Mouse (Mus musculus): ENCODE measurements around the gene Grm4. TPM values are rescaled to one million over a fixed set of nuclear protein-coding genes. Genes with fewer than 3 reads are reported as not detected.

Grm4 gene
- polyA plus RNA-seq, 1 experiment = not detected

GRCm38 (mm10) chr17:27459241-27459640 is 62.0 kb downstream of the Grm4 start:
- Histone ChIP-seq H3K36me3 (ENCODE audit: control insufficient read depth, insufficient read depth) (no peaks in the 10 kb centered on the region), H3K27me3 (ENCODE audit: control insufficient read depth, insufficient read depth, insufficient read length) (peaks cover 70% of the 10 kb centered on the region)
- TF ChIP-seq MAX (IDR thresholded peaks at IDR 0.05; ENCODE audit: low read depth) = no peak
- no peak for TF ChIP-seq POLR2AphosphoS2 (IDR thresholded peaks at IDR 0.05; ENCODE audit: insufficient read length, low read depth)

GRCm38 (mm10) chr17:27457863-27458494 is 63.2 kb downstream of the Grm4 start:
- no peaks in the 10 kb centered on the region for H3K79me2 ChIP-seq (ENCODE audit: control insufficient read depth, insufficient read depth)
- TF ChIP-seq USF1 (IDR thresholded peaks at IDR 0.05; ENCODE audit: low read depth) = no peak
- no peak for TF ChIP-seq MAX (IDR thresholded peaks at IDR 0.05; ENCODE audit: low read depth)
- no peak for TF ChIP-seq E2F4 (IDR thresholded peaks at IDR 0.05; ENCODE audit: insufficient read depth)
- TF ChIP-seq POLR2AphosphoS2 (IDR thresholded peaks at IDR 0.05; ENCODE audit: insufficient read length, low read depth) = no peak
- TF ChIP-seq SRF (IDR thresholded peaks at IDR 0.05; ENCODE audit: control insufficient read depth, insufficient read length, low read depth) = no peak
- no peak for TF ChIP-seq POLR2A (IDR thresholded peaks at IDR 0.05; ENCODE audit: insufficient read length, low read depth)
- no peak for TF ChIP-seq MYOG (IDR thresholded peaks at IDR 0.05; ENCODE audit: control insufficient read depth in 1 of 3, insufficient read depth in 1 of 3, insufficient read length in 2 of 3, low read depth in 2 of 3)
- TF ChIP-seq CEBPB (IDR thresholded peaks at IDR 0.05; ENCODE audit: insufficient read depth, poor library complexity, severe bottlenecking) = no peak
- no peaks in the 10 kb centered on the region for H3K36me3 ChIP-seq (ENCODE audit: control insufficient read depth, insufficient read depth)
- peaks cover 70% of the 10 kb centered on the region for H3K27me3 ChIP-seq (ENCODE audit: control insufficient read depth, insufficient read depth, insufficient read length)
- no peak overlapping the region for H3K4me3 ChIP-seq
- H3ac ChIP-seq (ENCODE audit: control insufficient read depth, insufficient read length) = no peak overlapping the region
- H3K4me2 ChIP-seq (ENCODE audit: low read depth) = no peak overlapping the region

More at GRCm38 (mm10) chr17:27459241-27459640, 62.0 kb downstream of the Grm4 start:
- H3K4me2 ChIP-seq (ENCODE audit: low read depth) = no peak overlapping the region
- H3ac ChIP-seq (ENCODE audit: control insufficient read depth, insufficient read length) = no peak overlapping the region
- H3K79me2 ChIP-seq (ENCODE audit: control insufficient read depth, insufficient read depth) = no peaks in the 10 kb centered on the region
- H3K4me3 ChIP-seq = no peak overlapping the region

- Histone ChIP-seq H3K79me2 (ENCODE audit: control insufficient read depth, insufficient read depth) (no peaks in the 10 kb centered on the region), H3K36me3 (ENCODE audit: control insufficient read depth, insufficient read depth) (no peaks in the 10 kb centered on the region), H3ac (ENCODE audit: control insufficient read depth, insufficient read length) (no peak overlapping the region), H3K4me3 (no peak overlapping the region), H3K27me3 (ENCODE audit: control insufficient read depth, insufficient read depth, insufficient read length) (peaks cover 78% of the 10 kb centered on the region), H3K4me2 (ENCODE audit: low read depth) (no peak overlapping the region)
- TF ChIP-seq TCF3 (IDR thresholded peaks at IDR 0.05; ENCODE audit: insufficient read length, low read depth) (no peak), SRF (IDR thresholded peaks at IDR 0.05; ENCODE audit: control insufficient read depth, insufficient read length, low read depth) (no peak), POLR2AphosphoS2 (IDR thresholded peaks at IDR 0.05; ENCODE audit: insufficient read length, low read depth) (no peak), MYOD1 (IDR thresholded peaks at IDR 0.05; ENCODE audit: control insufficient read depth in 1 of 3, insufficient read length in 2 of 3, low read depth in 2 of 3) (no peak), MYOG (IDR thresholded peaks at IDR 0.05; ENCODE audit: control insufficient read depth in 1 of 3, insufficient read depth in 1 of 3, insufficient read length in 2 of 3, low read depth in 2 of 3) (no peak)
These were observed 64.1 kb downstream of the Grm4 start for GRCm38 (mm10) chr17:27457038-27457577.

- TF ChIP-seq SRF (IDR thresholded peaks at IDR 0.05; ENCODE audit: control insufficient read depth, insufficient read length, low read depth) (no peak), E2F4 (IDR thresholded peaks at IDR 0.05; ENCODE audit: insufficient read depth) (no peak), TCF3 (IDR thresholded peaks at IDR 0.05; ENCODE audit: insufficient read length, low read depth) (no peak), MAX (IDR thresholded peaks at IDR 0.05; ENCODE audit: low read depth) (no peak), MYOD1 (IDR thresholded peaks at IDR 0.05; ENCODE audit: control insufficient read depth in 1 of 3, insufficient read length in 2 of 3, low read depth in 2 of 3) (no peak), USF1 (IDR thresholded peaks at IDR 0.05; ENCODE audit: low read depth) (no peak), POLR2A (IDR thresholded peaks at IDR 0.05; ENCODE audit: insufficient read length, low read depth) (no peak), POLR2AphosphoS2 (IDR thresholded peaks at IDR 0.05; ENCODE audit: insufficient read length, low read depth) (no peak), TCF12 (IDR thresholded peaks at IDR 0.05; ENCODE audit: insufficient read depth, poor library complexity, severe bottlenecking) (no peak), MYOG (IDR thresholded peaks at IDR 0.05; ENCODE audit: control insufficient read depth in 1 of 3, insufficient read depth in 1 of 3, insufficient read length in 2 of 3, low read depth in 2 of 3) (no peak), CEBPB (IDR thresholded peaks at IDR 0.05; ENCODE audit: insufficient read depth, poor library complexity, severe bottlenecking) (no peak), REST (IDR thresholded peaks at IDR 0.05; ENCODE audit: insufficient read depth, insufficient read length) (no peak)
These were observed 64.8 kb downstream of the Grm4 start for GRCm38 (mm10) chr17:27456364-27456763.

GRCm38 (mm10) chr17:27455012-27455784 is 66.0 kb downstream of the Grm4 start:
- Histone ChIP-seq H3K79me2 (ENCODE audit: control insufficient read depth, insufficient read depth) (no peaks in the 10 kb centered on the region), H3K4me3 (no peak overlapping the region), H3K36me3 (ENCODE audit: control insufficient read depth, insufficient read depth) (no peaks in the 10 kb centered on the region), H3K27me3 (ENCODE audit: control insufficient read depth, insufficient read depth, insufficient read length) (peaks cover 82% of the 10 kb centered on the region), H3K4me2 (ENCODE audit: low read depth) (no peak overlapping the region), H3ac (ENCODE audit: control insufficient read depth, insufficient read length) (no peak overlapping the region)
- TF ChIP-seq POLR2A (IDR thresholded peaks at IDR 0.05; ENCODE audit: insufficient read length, low read depth) (no peak), POLR2AphosphoS2 (IDR thresholded peaks at IDR 0.05; ENCODE audit: insufficient read length, low read depth) (no peak), SRF (IDR thresholded peaks at IDR 0.05; ENCODE audit: control insufficient read depth, insufficient read length, low read depth) (no peak), TCF12 (IDR thresholded peaks at IDR 0.05; ENCODE audit: insufficient read depth, poor library complexity, severe bottlenecking) (no peak), CEBPB (IDR thresholded peaks at IDR 0.05; ENCODE audit: insufficient read depth, poor library complexity, severe bottlenecking) (no peak), E2F4 (IDR thresholded peaks at IDR 0.05; ENCODE audit: insufficient read depth) (no peak), USF1 (IDR thresholded peaks at IDR 0.05; ENCODE audit: low read depth) (no peak), REST (IDR thresholded peaks at IDR 0.05; ENCODE audit: insufficient read depth, insufficient read length) (no peak), MYOD1 (IDR thresholded peaks at IDR 0.05; ENCODE audit: control insufficient read depth in 1 of 3, insufficient read length in 2 of 3, low read depth in 2 of 3) (no peak)

More at GRCm38 (mm10) chr17:27456364-27456763, 64.8 kb downstream of the Grm4 start:
- Histone ChIP-seq H3K4me2 (ENCODE audit: low read depth) (no peak overlapping the region), H3K27me3 (ENCODE audit: control insufficient read depth, insufficient read depth, insufficient read length) (peaks cover 85% of the 10 kb centered on the region), H3K36me3 (ENCODE audit: control insufficient read depth, insufficient read depth) (no peaks in the 10 kb centered on the region), H3K79me2 (ENCODE audit: control insufficient read depth, insufficient read depth) (no peaks in the 10 kb centered on the region), H3ac (ENCODE audit: control insufficient read depth, insufficient read length) (no peak overlapping the region), H3K4me3 (no peak overlapping the region)

Data from myocyte (in vitro differentiated cells).